Mouse (Mus musculus) heart, embryonic 10.5 days (tissue): ENCODE measurements around the gene Xlr5c. TPM values are rescaled to one million over a fixed set of nuclear protein-coding genes. Genes with fewer than 3 reads are reported as not detected.

Source experiments
- polyA plus RNA-seq: library from polyadenylated mRNA; unstranded; fragments of >200 nt; fragmentation: Nextera tagmentation; extraction: Ambion mirVana; gene quantifications from 2 replicates; pipeline ENCODE4 v1.2.1, GENCODE M21; 2016

Gene Xlr5c
- polyA plus RNA-seq, 1 experiment from 2014 or later = not detected

Other genes with a start within 250 kb of the Xlr5c start
- gene Pnma3, start 228.2 kb downstream of the Xlr5c start, polyA plus RNA-seq = 0.08 TPM in 1 of 2 replicates, not detected in the other
- 0.84 and 1.2 TPM in 2 replicates for gene Xlr4a, start 210.5 kb downstream of the Xlr5c start, polyA plus RNA-seq
- 1.8 and 2.4 TPM in 2 replicates for gene Xlr3a, start 195.9 kb downstream of the Xlr5c start, polyA plus RNA-seq
- gene Gm14685, start 175.9 kb downstream of the Xlr5c start, polyA plus RNA-seq = 0.10 and 0.23 TPM in 2 replicates
- gene Xlr5b, start 144.2 kb downstream of the Xlr5c start, polyA plus RNA-seq = not detected in 2 replicates
- gene DXBay18, start 143.5 kb downstream of the Xlr5c start, polyA plus RNA-seq = 0.13 TPM in 1 of 2 replicates, not detected in the other
- not detected in 2 replicates for gene Spin2d, start 116.0 kb downstream of the Xlr5c start, polyA plus RNA-seq
- 6.0 and 9.8 TPM in 2 replicates for gene Xlr3b, start 100.8 kb downstream of the Xlr5c start, polyA plus RNA-seq
- gene Xlr4b, start 78.6 kb downstream of the Xlr5c start, polyA plus RNA-seq = 0.74 and 0.83 TPM in 2 replicates
- 7.6 and 8.1 TPM in 2 replicates for gene F8a, start 64.7 kb downstream of the Xlr5c start, polyA plus RNA-seq
- 0.25 and 0.34 TPM in 2 replicates for gene Xlr4c, start 49.8 kb downstream of the Xlr5c start, polyA plus RNA-seq
- gene Xlr3c, start 27.6 kb downstream of the Xlr5c start, polyA plus RNA-seq = not detected in 2 replicates
- not detected in 2 replicates for gene Xlr5a, start within 50 bp of the Xlr5c start, polyA plus RNA-seq
- not detected in 2 replicates for gene Gm45015, start 43.9 kb upstream of the Xlr5c start, polyA plus RNA-seq
- 12.7 and 13.6 TPM in 2 replicates for gene Zfp275, start 49.6 kb upstream of the Xlr5c start, polyA plus RNA-seq
- gene Gm18336, start 105.8 kb upstream of the Xlr5c start, polyA plus RNA-seq = not detected in 2 replicates
- 0.13 TPM in 1 of 2 replicates, not detected in the other for gene Zfp92, start 118.1 kb upstream of the Xlr5c start, polyA plus RNA-seq
- not detected in 2 replicates for gene Trex2, start 142.4 kb upstream of the Xlr5c start, polyA plus RNA-seq
- 83.7 and 90.0 TPM in 2 replicates for gene Haus7, start 166.1 kb upstream of the Xlr5c start, polyA plus RNA-seq
- 18.6 and 30.3 TPM in 2 replicates for gene Bgn, start 190.6 kb upstream of the Xlr5c start, polyA plus RNA-seq
- 0.11 and 0.21 TPM in 2 replicates for gene Atp2b3, start 210.1 kb upstream of the Xlr5c start, polyA plus RNA-seq